Mouse (Mus musculus): Measurements from ENCODE around the gene Rbfox3.

DNA sequence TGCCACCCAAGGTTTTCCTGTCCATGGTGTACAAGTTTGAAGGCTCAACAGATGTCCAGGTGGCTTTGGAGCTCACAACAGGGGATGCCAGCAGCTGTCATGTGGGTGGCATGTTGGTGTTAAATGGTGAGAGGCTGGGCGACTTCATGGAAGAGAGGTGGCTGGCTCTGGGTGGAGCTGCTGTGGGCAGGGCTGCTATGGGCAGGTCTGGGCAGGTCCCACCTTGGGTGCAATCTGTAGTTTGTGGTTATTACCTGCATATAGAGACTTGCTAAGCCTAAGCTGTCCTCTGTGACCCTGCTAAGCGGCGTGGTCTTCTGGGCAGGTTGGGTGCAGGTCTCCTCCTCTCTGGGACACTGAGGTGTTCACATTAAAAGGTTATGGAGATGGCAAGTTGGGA, 425.6 kb downstream of the Rbfox3 start:
- TF ChIP-seq CTCF (IDR thresholded peaks at IDR 0.05; ENCODE audit: low read depth, low read length) (no peak), POLR2A (IDR thresholded peaks at IDR 0.05; ENCODE audit: borderline replicate concordance, low read depth, low read length) (no peak)

Measured in bone marrow macrophage, adult 2 months (primary cell).